Mouse (Mus musculus) mouse embryonic stem cell (cell line): ENCODE measurements around the gene Slc7a9.

Source experiments
- in situ Hi-C, 2 experiments: fragments of 300-500 bp; cut with MboI; formaldehyde crosslinking; loops; 1 replicate in 1 of 2; 3 replicates in 1 of 2; pipeline ENCODE4 v1.14.3; 2019 to 2020; ENCODE audit warnings: low sequenced_read_pairs in 2 of 2, low pct_unique_long_range_greater_than_20kb in 1 of 2, mixed read lengths in 1 of 2; ENCODE audit not compliant: unreplicated experiment in 1 of 2

Gene Slc7a9

GRCm38 (mm10) chr7:35491005-35491404, 42.4 kb downstream of the Slc7a9 start:
- in situ Hi-C loops, result loop anchor here in 1 of 2 experiments (10.0 kb wide), 1 partner anchor 196 kb away; no protein-coding TSS in a partner anchor

GRCm38 (mm10) chr7:35497516-35497915, 48.9 kb downstream of the Slc7a9 start:
- in situ Hi-C loops, result loop anchor here in 1 of 2 experiments (10.0 kb wide), 1 partner anchor 203 kb away; no protein-coding TSS in a partner anchor

GRCm38 (mm10) chr7:35501995-35502394, 53.4 kb downstream of the Slc7a9 start:
- in situ Hi-C loops, result no loop called here
